Mouse (Mus musculus): ENCODE results near the gene Lzts2.

Gene Lzts2

GRCm38 (mm10) chr19:45014335-45014971, at the start of gene Lzts2:
Gene Lzts2, plus strand, starts transcription at chr19:45014414.
- DNase-seq: peak; percentile 46

- DNase-seq: no peak
These were observed 48.2 kb upstream of the Lzts2 start for GRCm38 (mm10) chr19:44965978-44966377.

- no peak for DNase-seq
These were observed 45.9 kb upstream of the Lzts2 start for GRCm38 (mm10) chr19:44968329-44968728.

- no peak for DNase-seq
These were observed 37.6 kb upstream of the Lzts2 start for GRCm38 (mm10) chr19:44976636-44977035.

- DNase-seq: no peak
These were observed 37.1 kb upstream of the Lzts2 start for GRCm38 (mm10) chr19:44977148-44977547.

GRCm38 (mm10) chr19:44980787-44981186, 33.4 kb upstream of the Lzts2 start:
- DNase-seq: no peak

GRCm38 (mm10) chr19:44982477-44983115, 31.6 kb upstream of the Lzts2 start:
- DNase-seq: no peak

- DNase-seq: no peak
These were observed 30.8 kb upstream of the Lzts2 start for GRCm38 (mm10) chr19:44983366-44983765.

GRCm38 (mm10) chr19:44984420-44984819, 29.8 kb upstream of the Lzts2 start:
- DNase-seq: no peak

GRCm38 (mm10) chr19:44985159-44985988, 28.8 kb upstream of the Lzts2 start:
- no peak for DNase-seq

GRCm38 (mm10) chr19:44987004-44987403, 27.2 kb upstream of the Lzts2 start:
- DNase-seq: no peak

- no peak for DNase-seq
These were observed 26.4 kb upstream of the Lzts2 start for GRCm38 (mm10) chr19:44987851-44988250.

GRCm38 (mm10) chr19:44988321-44988720, 25.9 kb upstream of the Lzts2 start:
- no peak for DNase-seq

- peak; percentile 52 for DNase-seq
These were observed 25.2 kb upstream of the Lzts2 start, which contains the start of gene Sema4g for GRCm38 (mm10) chr19:44988831-44989566. Gene Sema4g, plus strand, starts transcription at chr19:44989101.

- no peak for DNase-seq
These were observed 24.4 kb upstream of the Lzts2 start for GRCm38 (mm10) chr19:44989567-44990495.

- no peak for DNase-seq
These were observed 23.2 kb upstream of the Lzts2 start for GRCm38 (mm10) chr19:44991031-44991430.

GRCm38 (mm10) chr19:44992246-44992645, 22.0 kb upstream of the Lzts2 start:
- DNase-seq: no peak

GRCm38 (mm10) chr19:44992712-44993111, 21.5 kb upstream of the Lzts2 start:
- no peak for DNase-seq

- DNase-seq: no peak
These were observed 16.4 kb upstream of the Lzts2 start for GRCm38 (mm10) chr19:44997786-44998185.

GRCm38 (mm10) chr19:44999647-45000046, 14.6 kb upstream of the Lzts2 start:
- DNase-seq: no peak

- DNase-seq: no peak
These were observed 11.9 kb upstream of the Lzts2 start for GRCm38 (mm10) chr19:45002301-45002700.
